Mouse (Mus musculus): ENCODE measurements at regions not wholly inside any gene's neighbourhood (a gene's known extent, or its start where the extent isn't known, plus 50 kb on each side); places are given as distances from the start of the nearest gene placed in this dataset.

DNA sequence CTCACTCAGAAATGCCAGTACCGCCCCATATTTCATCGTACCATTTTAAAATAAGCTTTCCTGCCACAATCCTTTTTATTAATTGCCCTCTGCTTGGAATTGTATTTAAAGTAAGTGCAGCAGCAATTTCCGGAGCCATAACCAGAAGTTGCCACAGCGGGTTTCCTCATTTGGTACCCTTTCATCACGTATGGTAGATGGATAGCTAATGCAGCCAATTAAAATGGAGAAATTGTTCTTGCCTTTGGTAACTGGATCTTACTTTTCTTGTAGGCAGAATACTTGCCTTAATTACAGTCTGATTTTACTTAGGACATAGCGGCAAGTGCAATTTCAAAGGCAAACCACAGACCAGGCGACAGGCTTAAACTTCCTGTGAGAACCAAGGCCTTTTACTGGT, 961.8 kb downstream of the Robo2 start:
- 88% methylated on average over 7 of the region's 7 CpGs for WGBS
- TF ChIP-seq CTCF (conservative IDR thresholded peaks at IDR 0.05; ENCODE audit: insufficient read depth, insufficient read length, low read depth, low read length) = no peak
- TF ChIP-seq POLR2A (IDR thresholded peaks at IDR 0.05; ENCODE audit: low read depth, low read length) = no peak
- Histone ChIP-seq H3K4me1 (ENCODE audit: control insufficient read depth, insufficient read depth, low read length) (no peaks in the 10 kb centered on the region), H3K27me3 (replicated peaks; ENCODE audit: control insufficient read depth, insufficient read depth, low read length) (no peaks in the 10 kb centered on the region; the same call in 1 of the 2 replicates), H3K4me3 (ENCODE audit: insufficient read depth, low read depth, low read length) (no peak overlapping the region), H3K27ac (ENCODE audit: insufficient read depth, low read depth, low read length) (no peak overlapping the region), H3K36me3 (ENCODE audit: control insufficient read depth, insufficient read depth, low read length) (no peaks in the 10 kb centered on the region)
- DNase-seq = no peak

DNA sequence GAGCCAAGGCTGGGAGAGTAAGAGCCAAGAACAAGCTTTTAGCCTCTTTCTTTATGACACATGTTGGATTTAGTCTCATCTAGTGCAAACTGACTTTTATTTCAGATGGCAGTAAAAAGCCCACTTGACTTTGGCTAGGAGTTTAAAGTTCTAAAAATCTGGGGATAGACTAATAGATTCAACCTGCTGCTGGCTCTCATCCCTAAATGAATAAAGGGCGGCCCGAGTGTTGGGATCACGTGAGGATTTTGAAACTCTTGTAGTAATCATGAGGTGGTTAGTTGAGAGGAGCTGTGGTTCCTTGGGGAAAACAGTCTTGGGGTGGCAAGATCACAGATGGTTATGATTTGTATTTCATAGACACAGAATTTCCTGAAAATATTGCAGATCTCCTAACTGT, 975.9 kb downstream of the Robo2 start:
- TF ChIP-seq CTCF (conservative IDR thresholded peaks at IDR 0.05; ENCODE audit: insufficient read depth, insufficient read length, low read depth, low read length) (no peak), POLR2A (IDR thresholded peaks at IDR 0.05; ENCODE audit: low read depth, low read length) (no peak)
- 83% methylated on average over 3 of the region's 3 CpGs for WGBS
- no peak for DNase-seq

DNA sequence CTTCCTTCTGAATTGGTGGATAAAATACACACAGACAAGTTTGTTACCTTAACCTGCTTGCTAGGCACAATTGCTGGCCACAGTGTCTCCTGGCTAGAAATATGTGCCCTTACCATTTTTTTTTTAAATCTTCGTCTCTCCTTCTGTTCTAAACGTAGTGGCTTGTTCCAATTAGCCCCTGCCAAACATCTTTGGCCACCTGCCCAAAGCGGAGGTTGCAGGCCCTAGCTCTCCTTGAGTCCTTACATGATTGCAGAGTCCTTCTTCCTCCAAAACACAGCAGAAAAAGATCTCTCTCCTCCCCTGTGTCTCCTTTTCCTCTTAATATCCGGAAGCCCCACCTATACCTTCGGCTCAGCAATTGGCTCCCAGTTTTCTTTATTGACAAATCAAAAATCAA, 986.8 kb downstream of the Robo2 start:
- WGBS = 78% methylated on average over 5 of the region's 5 CpGs
- Histone ChIP-seq H3K27ac (ENCODE audit: insufficient read depth, low read depth, low read length) (no peak overlapping the region), H3K4me3 (ENCODE audit: insufficient read depth, low read depth, low read length) (no peak overlapping the region), H3K4me1 (ENCODE audit: control insufficient read depth, insufficient read depth, low read length) (no peaks in the 10 kb centered on the region), H3K36me3 (ENCODE audit: control insufficient read depth, insufficient read depth, low read length) (no peaks in the 10 kb centered on the region), H3K27me3 (replicated peaks; ENCODE audit: control insufficient read depth, insufficient read depth, low read length) (no peaks in the 10 kb centered on the region)
- DNase-seq = no peak
- TF ChIP-seq POLR2A (IDR thresholded peaks at IDR 0.05; ENCODE audit: low read depth, low read length) = no peak
- TF ChIP-seq CTCF (conservative IDR thresholded peaks at IDR 0.05; ENCODE audit: insufficient read depth, insufficient read length, low read depth, low read length) = no peak

More for the DNA sequence above, 975.9 kb downstream of the Robo2 start:
- Histone ChIP-seq H3K4me3 (ENCODE audit: insufficient read depth, low read depth, low read length) (no peak overlapping the region), H3K27ac (ENCODE audit: insufficient read depth, low read depth, low read length) (no peak overlapping the region), H3K36me3 (ENCODE audit: control insufficient read depth, insufficient read depth, low read length) (no peaks in the 10 kb centered on the region), H3K27me3 (replicated peaks; ENCODE audit: control insufficient read depth, insufficient read depth, low read length) (no peaks in the 10 kb centered on the region), H3K4me1 (ENCODE audit: control insufficient read depth, insufficient read depth, low read length) (no peaks in the 10 kb centered on the region)

DNA sequence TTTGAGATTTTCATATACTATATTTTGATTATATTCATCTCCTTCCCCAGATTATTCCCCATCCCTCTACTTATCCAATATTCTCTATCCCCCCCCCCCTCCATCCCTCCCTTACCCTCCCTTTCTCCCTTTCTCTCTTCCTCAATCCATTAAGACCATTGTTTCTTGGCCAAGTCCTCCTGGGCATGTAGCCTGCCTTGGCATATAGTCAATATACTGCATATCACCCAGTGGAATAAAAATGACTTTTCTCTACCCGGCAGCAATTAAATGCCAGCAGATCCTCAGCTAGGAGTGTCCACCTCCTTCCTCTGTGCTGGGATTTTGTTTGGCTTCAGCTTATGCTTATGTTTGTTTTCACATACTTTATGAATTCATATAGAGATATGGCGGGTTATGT, 987.3 kb downstream of the Robo2 start:
- no peaks in the 10 kb centered on the region for H3K36me3 ChIP-seq (ENCODE audit: control insufficient read depth, insufficient read depth, low read length)
- no peak overlapping the region for H3K27ac ChIP-seq (ENCODE audit: insufficient read depth, low read depth, low read length)
- TF ChIP-seq CTCF (conservative IDR thresholded peaks at IDR 0.05; ENCODE audit: insufficient read depth, insufficient read length, low read depth, low read length) (no peak), POLR2A (IDR thresholded peaks at IDR 0.05; ENCODE audit: low read depth, low read length) (no peak)
- H3K4me3 ChIP-seq (ENCODE audit: insufficient read depth, low read depth, low read length) = no peak overlapping the region
- 90% methylated on average over 2 of the region's 2 CpGs for WGBS
- no peak for DNase-seq
- H3K4me1 ChIP-seq (ENCODE audit: control insufficient read depth, insufficient read depth, low read length) = no peaks in the 10 kb centered on the region
- no peaks in the 10 kb centered on the region for H3K27me3 ChIP-seq (replicated peaks; ENCODE audit: control insufficient read depth, insufficient read depth, low read length)

DNA sequence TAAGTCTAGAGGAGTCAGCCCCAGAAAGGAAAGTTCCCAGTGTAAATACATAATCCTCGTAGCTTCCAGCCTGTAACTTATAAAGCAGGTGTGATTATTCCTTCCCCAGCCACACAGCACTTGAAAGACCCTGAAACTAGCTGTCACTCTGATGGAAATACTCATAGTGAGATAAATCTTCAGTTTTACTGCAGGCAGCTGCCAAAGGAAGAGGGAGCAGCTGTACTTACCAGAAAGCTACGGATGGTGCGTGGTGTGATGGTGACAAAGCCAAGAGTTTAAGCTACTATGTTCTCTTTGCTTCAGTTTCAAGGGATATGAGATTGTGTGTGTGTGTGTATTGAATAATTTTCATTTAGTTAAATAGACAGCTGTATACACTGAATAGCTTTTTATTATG, 1007.1 kb downstream of the Robo2 start:
- H3K36me3 ChIP-seq (ENCODE audit: control insufficient read depth, insufficient read depth, low read length) = no peaks in the 10 kb centered on the region
- no peak overlapping the region for H3K4me3 ChIP-seq (ENCODE audit: insufficient read depth, low read depth, low read length)
- 42% methylated on average over 3 of the region's 3 CpGs for WGBS

DNA sequence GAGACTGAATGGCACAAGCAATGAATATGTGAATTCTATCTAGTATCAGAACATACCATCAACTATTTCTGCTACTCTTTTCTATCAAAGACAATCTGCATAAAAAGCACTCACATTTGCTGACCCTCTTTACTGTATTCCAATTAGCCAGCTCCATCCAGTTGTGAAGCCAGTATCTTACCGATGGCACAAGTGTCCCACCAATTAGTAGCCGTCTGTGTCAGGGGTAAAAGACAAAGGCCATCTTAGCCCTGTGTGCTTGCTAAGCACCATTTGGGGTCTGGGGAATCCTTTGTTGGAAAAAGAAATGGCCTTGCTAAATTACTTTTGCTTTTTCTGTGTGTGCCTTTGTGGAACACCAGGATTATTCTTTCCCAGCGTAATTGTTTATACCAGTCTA, 1007.5 kb downstream of the Robo2 start:
- Histone ChIP-seq H3K27ac (ENCODE audit: insufficient read depth, low read depth, low read length) (no peak overlapping the region), H3K4me3 (ENCODE audit: insufficient read depth, low read depth, low read length) (no peak overlapping the region), H3K4me1 (ENCODE audit: control insufficient read depth, insufficient read depth, low read length) (no peaks in the 10 kb centered on the region), H3K36me3 (ENCODE audit: control insufficient read depth, insufficient read depth, low read length) (no peaks in the 10 kb centered on the region), H3K27me3 (replicated peaks; ENCODE audit: control insufficient read depth, insufficient read depth, low read length) (no peaks in the 10 kb centered on the region)
- WGBS = 68% methylated on average over 3 of the region's 3 CpGs
- TF ChIP-seq POLR2A (IDR thresholded peaks at IDR 0.05; ENCODE audit: low read depth, low read length) (no peak), CTCF (conservative IDR thresholded peaks at IDR 0.05; ENCODE audit: insufficient read depth, insufficient read length, low read depth, low read length) (no peak)
- DNase-seq = no peak

More for the DNA sequence above, 1007.1 kb downstream of the Robo2 start:
- no peak for TF ChIP-seq POLR2A (IDR thresholded peaks at IDR 0.05; ENCODE audit: low read depth, low read length)
- TF ChIP-seq CTCF (conservative IDR thresholded peaks at IDR 0.05; ENCODE audit: insufficient read depth, insufficient read length, low read depth, low read length) = no peak
- DNase-seq = no peak
- Histone ChIP-seq H3K27ac (ENCODE audit: insufficient read depth, low read depth, low read length) (no peak overlapping the region), H3K4me1 (ENCODE audit: control insufficient read depth, insufficient read depth, low read length) (no peaks in the 10 kb centered on the region), H3K27me3 (replicated peaks; ENCODE audit: control insufficient read depth, insufficient read depth, low read length) (no peaks in the 10 kb centered on the region)

DNA sequence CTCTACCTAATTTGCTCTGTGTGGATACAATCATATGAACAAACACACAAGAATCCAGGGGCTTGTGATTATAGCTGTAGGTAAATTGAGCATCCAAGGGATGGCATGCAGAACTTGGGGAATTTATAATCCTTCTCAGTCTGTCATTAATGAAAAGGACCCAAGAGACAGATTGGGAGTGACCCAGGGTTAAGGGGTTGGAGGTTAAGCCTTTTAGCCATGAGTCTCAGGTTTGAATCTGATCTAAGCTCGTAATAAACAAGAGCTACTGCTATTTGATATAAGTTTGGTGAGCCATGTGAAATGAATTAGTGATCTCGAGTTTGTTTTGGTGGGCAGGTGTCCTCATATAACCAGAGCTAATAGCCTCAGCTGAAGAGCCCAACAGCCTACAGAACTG, 1032.6 kb downstream of the Robo2 start:
- WGBS = 31% methylated on average over 2 of the region's 2 CpGs
- H3K4me1 ChIP-seq (ENCODE audit: control insufficient read depth, insufficient read depth, low read length) = no peaks in the 10 kb centered on the region
- TF ChIP-seq POLR2A (IDR thresholded peaks at IDR 0.05; ENCODE audit: low read depth, low read length) = no peak
- no peak for TF ChIP-seq CTCF (conservative IDR thresholded peaks at IDR 0.05; ENCODE audit: insufficient read depth, insufficient read length, low read depth, low read length)
- no peaks in the 10 kb centered on the region for H3K36me3 ChIP-seq (ENCODE audit: control insufficient read depth, insufficient read depth, low read length)
- H3K27me3 ChIP-seq (replicated peaks; ENCODE audit: control insufficient read depth, insufficient read depth, low read length) = no peaks in the 10 kb centered on the region
- H3K27ac ChIP-seq (ENCODE audit: insufficient read depth, low read depth, low read length) = no peak overlapping the region
- H3K4me3 ChIP-seq (ENCODE audit: insufficient read depth, low read depth, low read length) = no peak overlapping the region
- no peak for DNase-seq
